Mouse (Mus musculus) adrenal gland, adult (tissue): ENCODE measurements around the gene Cep152.
A peak's percentile ranks its signal among the peaks of the same experiment; 100 is the strongest.

Source experiments
- DNase-seq, 2 experiments: peaks; one replicate each; pipeline ENCODE4 v3.0.0; 2022 to 2023; ENCODE audit warnings: low spot score in 1 of 2; ENCODE audit not compliant: inconsistent age in 2 of 2

Gene Cep152

GRCm38 (mm10) chr2:125558634-125559589 lies 66.0 kb downstream of the Cep152 start:
- DNase-seq = peak in 1 of 2 experiments; percentile 35

GRCm38 (mm10) chr2:125555830-125556229 lies 69.1 kb downstream of the Cep152 start:
- no peak for DNase-seq

GRCm38 (mm10) chr2:125548806-125549578 lies 75.9 kb downstream of the Cep152 start:
- no peak for DNase-seq

- no peak for DNase-seq
Observed at GRCm38 (mm10) chr2:125544986-125545385, 79.9 kb downstream of the Cep152 start.

GRCm38 (mm10) chr2:125543646-125544045 lies 81.3 kb downstream of the Cep152 start:
- DNase-seq = no peak

- DNase-seq = no peak
Observed at GRCm38 (mm10) chr2:125541451-125541850, 83.5 kb downstream of the Cep152 start.

GRCm38 (mm10) chr2:125540579-125540978 lies 84.3 kb downstream of the Cep152 start:
- DNase-seq = no peak

GRCm38 (mm10) chr2:125539640-125540039 lies 85.3 kb downstream of the Cep152 start:
- DNase-seq = no peak

- no peak for DNase-seq
Observed at GRCm38 (mm10) chr2:125530665-125531064, 94.2 kb downstream of the Cep152 start.

- no peak for DNase-seq
Observed at GRCm38 (mm10) chr2:125526566-125526965, 98.3 kb downstream of the Cep152 start.

- no peak for DNase-seq
Observed at GRCm38 (mm10) chr2:125525484-125525883, 99.4 kb downstream of the Cep152 start.

- DNase-seq = no peak
Observed at GRCm38 (mm10) chr2:125516594-125516993, 108.3 kb downstream of the Cep152 start.

- DNase-seq = no peak
Observed at GRCm38 (mm10) chr2:125515291-125516057, 109.4 kb downstream of the Cep152 start.

GRCm38 (mm10) chr2:125514391-125514790 lies 110.5 kb downstream of the Cep152 start:
- DNase-seq = peak in 1 of 2 experiments; percentile 29
